Mouse (Mus musculus) E14TG2a.4 (cell line): ENCODE data around the gene Egf.

Experiments
- CTCF ChIP-seq: conservative IDR thresholded peaks from 2 replicates; pipeline ENCODE4 v1.5.1; 2014; ENCODE audit warnings: low read length
- NANOG ChIP-seq: IDR thresholded peaks from 2 replicates; pipeline ENCODE4 v1.6.1; 2014; ENCODE audit warnings: borderline replicate concordance, low read length, mixed read lengths

DNA sequence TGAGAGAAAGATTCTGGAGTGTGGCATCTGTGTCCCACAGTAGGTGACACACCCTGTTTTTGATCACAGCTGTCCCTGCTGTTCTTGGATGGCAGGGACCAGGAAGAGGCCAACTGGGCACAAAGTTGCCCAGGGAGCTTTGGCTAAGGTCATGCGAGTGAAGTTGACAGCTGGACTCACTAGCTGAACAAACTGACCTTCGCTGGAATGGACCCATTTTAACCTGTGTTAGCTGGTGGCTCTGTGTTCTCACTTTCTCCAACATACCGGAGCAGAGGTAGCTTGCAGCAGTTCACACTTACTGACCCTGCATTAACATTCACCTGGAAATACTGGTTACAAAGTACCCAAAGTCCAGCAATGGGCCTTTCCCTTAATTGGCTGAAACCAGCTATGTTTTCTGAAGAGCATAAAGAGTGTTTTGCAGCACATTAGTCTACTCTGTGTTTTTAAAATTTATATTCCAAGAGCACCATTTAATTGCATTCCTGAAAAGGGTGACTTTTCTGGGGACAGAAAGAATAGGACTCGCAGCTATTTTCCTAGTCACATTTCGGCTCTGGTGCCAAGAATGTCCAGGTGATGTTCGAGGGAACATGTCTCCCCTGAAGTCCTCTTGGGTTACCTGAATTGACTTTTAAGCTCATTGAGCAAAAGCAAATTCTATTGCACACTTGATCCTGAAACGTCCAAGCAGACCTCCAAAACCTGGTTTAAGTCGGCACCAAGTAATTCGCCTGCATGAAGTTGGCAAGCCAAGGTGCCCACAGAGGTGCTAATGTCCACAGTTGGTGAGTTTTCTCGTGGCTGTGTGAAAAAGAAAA lies 12.1 kb upstream of the Egf start:
- TF ChIP-seq NANOG (no peak), CTCF (no peak)
